Mouse (Mus musculus): ENCODE measurements at regions not wholly inside any gene's neighbourhood (a gene's known extent, or its start where the extent isn't known, plus 50 kb on each side); places are given as distances from the start of the nearest gene placed in this dataset.

GRCm38 (mm10) chrX:140277978-140278729 lies 63.9 kb upstream of the Frmpd3 start:
- no peak overlapping the region for H3K9ac ChIP-seq (ENCODE audit: low read depth, low read length)
- no peak for TF ChIP-seq POLR2A (IDR thresholded peaks at IDR 0.05; ENCODE audit: insufficient read depth, low read depth, low read length)
- no peak for TF ChIP-seq EP300 (IDR thresholded peaks at IDR 0.05; ENCODE audit: insufficient read depth, low read depth, low read length)
- no peak for TF ChIP-seq CTCF (IDR thresholded peaks at IDR 0.05)
- H3K27ac ChIP-seq = no peak overlapping the region
- 18% methylated on average over 66 of the region's 69 CpGs for WGBS
- peaks cover 3% of the 10 kb centered on the region; the same call in 1 of the 2 replicates for H3K27me3 ChIP-seq (ENCODE audit: control insufficient read depth, insufficient read depth, low read length)
- H3K4me3 ChIP-seq = no peak overlapping the region
- intact Hi-C loops (cut with DNase I) = no loop called here
- DNase-seq = no peak
- H3K36me3 ChIP-seq (ENCODE audit: control insufficient read depth, insufficient read depth, low read length) = no peaks in the 10 kb centered on the region
- H3K4me1 ChIP-seq (ENCODE audit: control insufficient read depth, insufficient read depth, low read length) = no peaks in the 10 kb centered on the region
- no peaks in the 10 kb centered on the region for H3K79me2 ChIP-seq (replicated peaks; ENCODE audit: control insufficient read depth, insufficient read depth, low read length)

DNA sequence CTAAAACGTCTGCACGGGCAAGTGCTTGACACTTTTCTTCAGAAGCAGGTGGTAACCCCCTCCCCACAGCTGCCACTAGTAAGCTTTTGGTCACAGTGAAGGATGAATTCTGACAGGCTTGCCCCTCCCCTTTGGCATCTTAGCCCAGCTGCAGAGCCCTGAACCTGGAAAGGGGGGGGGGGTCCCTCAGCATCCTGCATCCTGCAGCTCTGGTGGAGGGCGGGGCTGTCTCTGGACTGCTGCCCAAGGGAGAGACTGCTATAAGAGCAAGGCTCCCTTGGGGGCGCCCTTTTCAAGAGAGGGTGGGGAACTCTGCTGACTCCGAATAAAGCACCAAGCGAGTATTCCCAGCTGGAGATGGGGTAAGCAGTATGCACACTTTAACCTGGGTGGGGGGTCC lies 62.8 kb upstream of the Frmpd3 start:
- Histone ChIP-seq H3K36me3 (ENCODE audit: control insufficient read depth, insufficient read depth, low read length) (no peaks in the 10 kb centered on the region), H3K27me3 (ENCODE audit: control insufficient read depth, insufficient read depth, low read length) (peaks cover 3% of the 10 kb centered on the region; the same call in 1 of the 2 replicates), H3K27ac (no peak overlapping the region), H3K79me2 (replicated peaks; ENCODE audit: control insufficient read depth, insufficient read depth, low read length) (no peaks in the 10 kb centered on the region), H3K4me1 (ENCODE audit: control insufficient read depth, insufficient read depth, low read length) (no peaks in the 10 kb centered on the region), H3K9ac (ENCODE audit: low read depth, low read length) (no peak overlapping the region), H3K4me3 (no peak overlapping the region)
- TF ChIP-seq EP300 (IDR thresholded peaks at IDR 0.05; ENCODE audit: insufficient read depth, low read depth, low read length) (no peak), CTCF (IDR thresholded peaks at IDR 0.05) (no peak), POLR2A (IDR thresholded peaks at IDR 0.05; ENCODE audit: insufficient read depth, low read depth, low read length) (no peak)
- intact Hi-C loops (cut with DNase I) = no loop called here
- WGBS = 23% methylated on average over 6 of the region's 6 CpGs
- DNase-seq = no peak

DNA sequence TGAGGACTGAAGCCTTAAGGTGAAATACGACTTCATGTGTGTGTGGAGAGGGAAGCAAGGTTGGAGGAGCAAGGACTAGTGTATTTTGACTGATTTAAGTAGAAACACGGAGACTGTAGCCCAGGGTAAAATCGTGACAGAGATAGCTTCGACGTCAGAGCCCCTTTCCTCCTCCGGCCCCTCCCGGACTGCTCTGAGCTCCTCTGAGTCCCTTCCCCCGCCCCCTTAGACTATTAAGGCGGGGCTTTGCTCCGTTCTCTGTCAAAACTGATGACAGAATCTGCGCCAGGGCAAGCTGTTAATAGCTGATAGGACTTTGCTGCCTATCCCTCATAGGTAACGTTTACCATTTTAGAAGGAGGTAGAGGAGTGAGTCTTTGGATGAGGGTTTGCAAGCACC lies 62.0 kb upstream of the Frmpd3 start:
- no peaks in the 10 kb centered on the region for H3K36me3 ChIP-seq (ENCODE audit: control insufficient read depth, insufficient read depth, low read length)
- DNase-seq = no peak
- TF ChIP-seq POLR2A (IDR thresholded peaks at IDR 0.05; ENCODE audit: insufficient read depth, low read depth, low read length) = no peak
- no peak for TF ChIP-seq EP300 (IDR thresholded peaks at IDR 0.05; ENCODE audit: insufficient read depth, low read depth, low read length)
- TF ChIP-seq CTCF (IDR thresholded peaks at IDR 0.05) = no peak
- H3K9ac ChIP-seq (ENCODE audit: low read depth, low read length) = no peak overlapping the region
- no peaks in the 10 kb centered on the region for H3K4me1 ChIP-seq (ENCODE audit: control insufficient read depth, insufficient read depth, low read length)
- no peak overlapping the region for H3K4me3 ChIP-seq
- H3K27ac ChIP-seq = no peak overlapping the region
- intact Hi-C loops (cut with DNase I) = no loop called here
- 15% methylated on average over 12 of the region's 12 CpGs for WGBS
- H3K79me2 ChIP-seq (replicated peaks; ENCODE audit: control insufficient read depth, insufficient read depth, low read length) = no peaks in the 10 kb centered on the region
- H3K27me3 ChIP-seq (ENCODE audit: control insufficient read depth, insufficient read depth, low read length) = peaks cover 3% of the 10 kb centered on the region; the same call in 1 of the 2 replicates

All from heart, adult 2 months (tissue).